Mouse (Mus musculus): ENCODE results near the gene Traf7.
A peak's percentile ranks its signal among the peaks of the same experiment; 100 is the strongest.

DNA sequence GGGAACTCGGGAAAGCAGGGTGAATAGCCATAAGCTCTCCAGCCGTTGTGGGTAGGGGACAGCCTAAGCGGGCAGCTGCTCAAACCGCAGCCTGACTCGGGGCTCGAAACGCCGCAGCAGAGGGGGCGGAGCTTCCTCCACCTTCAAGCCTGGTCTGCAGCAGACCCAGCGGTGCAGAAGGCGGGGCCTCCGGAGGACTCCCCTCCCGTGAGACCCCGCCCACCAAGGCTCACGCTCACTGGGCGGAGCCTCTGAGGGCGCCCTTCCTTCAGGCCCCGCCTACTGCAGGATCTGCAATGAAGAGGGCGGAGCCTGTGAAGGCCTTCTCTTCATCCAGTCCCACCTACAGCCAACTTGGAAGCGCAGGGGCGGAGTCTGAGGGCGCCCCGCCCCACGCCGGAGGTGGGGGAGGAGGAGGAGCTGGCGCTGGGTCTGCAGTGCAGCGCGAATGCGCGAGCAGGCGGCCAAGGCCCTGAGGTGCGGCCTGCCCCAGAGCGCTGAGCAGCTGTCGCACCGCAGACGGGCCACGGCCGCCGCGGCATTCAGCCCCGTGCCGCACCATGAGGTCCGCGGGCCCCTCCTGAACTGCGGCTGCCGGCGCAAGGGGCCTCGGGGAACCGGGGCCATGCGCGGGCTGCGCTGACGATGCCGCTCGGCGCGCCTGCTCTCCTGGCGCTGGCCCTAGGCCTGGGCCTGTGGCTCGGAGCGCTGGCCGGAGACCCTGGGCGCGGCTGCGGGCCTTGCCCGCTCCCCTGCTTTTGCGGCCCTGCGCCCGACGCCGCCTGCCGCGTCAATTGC, 22.1 kb upstream of the Traf7 start, which contains the start of gene Pkd1:
- TF ChIP-seq HCFC1 (IDR thresholded peaks at IDR 0.05; ENCODE audit: borderline replicate concordance, insufficient read depth, low read length) (no peak), ZNF384 (IDR thresholded peaks at IDR 0.05; ENCODE audit: low read depth, low read length) (no peak), MAFK (IDR thresholded peaks at IDR 0.05; ENCODE audit: insufficient read depth, low read depth, low read length) (0 out of 2 replicates have a peak, but pooled peaks have one; percentile 21), ZC3H11A (IDR thresholded peaks at IDR 0.05; ENCODE audit: borderline replicate concordance, low read depth, low read length) (no peak), CHD2 (IDR thresholded peaks at IDR 0.05; ENCODE audit: low read depth, low read length) (no peak)
